Mouse (Mus musculus) 416B (cell line): ENCODE measurements around the gene Pdk2.

ENCODE experiments used
- DNase-seq: peaks from one replicate; pipeline ENCODE4 v3.0.0; 2011; ENCODE audit warnings: low read depth

The Pdk2 gene

DNA sequence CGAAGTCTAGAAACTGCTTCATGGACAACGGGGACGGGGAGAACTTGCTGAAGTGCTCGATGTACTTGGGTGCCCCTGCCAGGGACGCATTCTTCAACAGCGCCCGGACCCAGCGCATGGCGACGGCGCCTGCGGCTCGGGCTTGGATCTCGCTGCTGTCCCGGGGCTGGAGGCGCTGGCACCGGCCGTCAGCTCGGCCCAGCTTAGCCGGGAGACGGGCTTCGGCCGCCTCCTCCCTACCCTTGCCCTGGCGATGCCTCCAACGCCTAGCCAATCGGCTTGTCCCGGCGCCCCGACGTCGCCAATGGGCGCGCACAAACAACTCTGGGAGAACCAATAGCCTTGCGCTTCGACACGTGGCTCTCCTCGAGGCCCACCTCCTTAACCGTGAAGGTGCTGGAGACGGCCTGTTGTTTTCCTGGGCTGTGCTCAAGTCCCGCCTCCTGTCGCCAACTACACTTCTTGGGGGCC lies at the start of gene Pdk2:
Pdk2 (minus strand) TSS at position 216 of the 471 bp plus-strand sequence.
- DNase-seq = no peak

DNA sequence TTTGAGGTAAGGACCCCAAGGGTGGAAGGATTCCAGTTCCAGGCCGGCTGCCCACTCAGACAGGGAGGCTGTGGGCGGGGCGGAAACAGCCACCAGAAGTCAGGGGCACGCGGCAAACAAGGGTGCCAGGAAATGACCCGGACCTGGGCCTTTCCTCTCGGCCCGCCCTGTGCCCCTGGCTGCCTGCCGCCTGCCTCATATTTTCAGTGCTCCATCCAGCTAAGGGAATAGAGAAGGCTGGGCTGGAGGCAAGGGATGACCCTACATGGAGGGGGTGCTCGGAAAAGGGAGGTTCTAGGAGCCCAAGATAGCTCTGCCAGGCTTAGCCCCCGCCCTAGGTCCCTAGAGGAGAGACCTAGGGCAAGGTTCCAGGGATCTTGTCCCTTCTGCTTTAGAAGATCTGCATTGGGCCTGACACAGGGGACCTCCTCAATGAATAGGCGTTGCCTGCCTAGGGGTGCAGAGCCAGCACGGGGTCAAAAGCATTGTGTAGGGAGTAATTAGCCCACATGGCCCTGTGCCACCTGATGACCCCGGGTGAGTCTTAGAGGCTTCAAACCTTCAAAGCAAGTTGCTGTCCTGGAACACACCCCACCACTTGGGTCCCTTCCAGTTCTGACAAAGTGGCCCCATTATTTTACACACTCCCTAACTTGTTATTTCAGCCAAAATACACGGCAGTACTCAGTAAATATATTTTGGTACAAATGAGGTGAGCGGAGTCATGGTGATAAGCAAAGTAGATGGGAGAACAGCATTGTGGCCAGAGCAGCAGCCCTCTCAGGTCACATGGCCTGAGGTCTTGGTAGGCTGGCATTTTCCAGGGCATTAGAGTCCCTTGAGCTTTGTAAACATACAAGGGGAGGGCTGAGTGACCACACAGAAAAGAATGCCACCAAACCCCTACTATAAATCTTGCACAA lies 48.0 kb upstream of the Pdk2 start:
- DNase-seq = no peak

GRCm38 (mm10) chr11:95088286-95088685 lies 47.1 kb upstream of the Pdk2 start:
- DNase-seq = no peak

- no peak for DNase-seq
These were observed 46.4 kb upstream of the Pdk2 start for GRCm38 (mm10) chr11:95087301-95088228.

GRCm38 (mm10) chr11:95086229-95086628 lies 45.1 kb upstream of the Pdk2 start:
- DNase-seq = peak; percentile 40

- DNase-seq = peak; percentile 10
These were observed 44.6 kb upstream of the Pdk2 start for GRCm38 (mm10) chr11:95085710-95086109.

GRCm38 (mm10) chr11:95084811-95085382 lies 43.7 kb upstream of the Pdk2 start:
- DNase-seq = no peak

- DNase-seq = no peak
These were observed 43.0 kb upstream of the Pdk2 start for GRCm38 (mm10) chr11:95084175-95084574.

- DNase-seq = peak; percentile 18
These were observed 41.7 kb upstream of the Pdk2 start for GRCm38 (mm10) chr11:95082896-95083295.

- no peak for DNase-seq
These were observed 39.6 kb upstream of the Pdk2 start for GRCm38 (mm10) chr11:95080783-95081182.

- DNase-seq = no peak
These were observed 38.2 kb upstream of the Pdk2 start for GRCm38 (mm10) chr11:95079256-95079875.

- peak; percentile 80 for DNase-seq
These were observed 36.8 kb upstream of the Pdk2 start for GRCm38 (mm10) chr11:95077956-95078355.

GRCm38 (mm10) chr11:95076536-95077111 lies 35.5 kb upstream of the Pdk2 start, which contains the start of gene Itga3:
Itga3 (minus strand) TSS chr11:95076801.
- no peak for DNase-seq

DNA sequence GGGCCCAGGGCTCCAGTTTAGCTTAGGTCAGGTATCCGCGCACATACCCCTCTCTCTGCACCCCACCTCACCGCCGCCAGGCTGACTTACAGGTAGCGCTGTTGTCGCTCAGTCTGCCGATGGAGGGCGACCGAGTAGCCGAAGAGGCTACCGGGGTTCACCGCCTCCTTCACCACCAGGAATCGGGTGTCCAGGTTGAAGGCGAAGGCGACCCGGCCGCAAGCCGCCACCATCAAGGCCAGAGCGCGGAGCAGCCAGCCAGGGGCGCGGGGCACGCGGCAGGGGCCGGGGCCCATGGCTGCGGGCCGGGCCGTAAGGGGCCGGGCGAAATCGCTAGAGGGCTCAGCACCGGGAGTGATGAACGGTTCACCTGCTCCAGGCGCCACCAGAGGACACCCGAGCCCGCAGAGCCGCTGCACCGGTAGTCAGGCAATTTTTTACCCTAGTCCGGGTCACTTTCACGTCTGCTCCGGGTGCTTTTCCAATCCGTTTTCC lies 34.9 kb upstream of the Pdk2 start:
- DNase-seq = no peak

DNA sequence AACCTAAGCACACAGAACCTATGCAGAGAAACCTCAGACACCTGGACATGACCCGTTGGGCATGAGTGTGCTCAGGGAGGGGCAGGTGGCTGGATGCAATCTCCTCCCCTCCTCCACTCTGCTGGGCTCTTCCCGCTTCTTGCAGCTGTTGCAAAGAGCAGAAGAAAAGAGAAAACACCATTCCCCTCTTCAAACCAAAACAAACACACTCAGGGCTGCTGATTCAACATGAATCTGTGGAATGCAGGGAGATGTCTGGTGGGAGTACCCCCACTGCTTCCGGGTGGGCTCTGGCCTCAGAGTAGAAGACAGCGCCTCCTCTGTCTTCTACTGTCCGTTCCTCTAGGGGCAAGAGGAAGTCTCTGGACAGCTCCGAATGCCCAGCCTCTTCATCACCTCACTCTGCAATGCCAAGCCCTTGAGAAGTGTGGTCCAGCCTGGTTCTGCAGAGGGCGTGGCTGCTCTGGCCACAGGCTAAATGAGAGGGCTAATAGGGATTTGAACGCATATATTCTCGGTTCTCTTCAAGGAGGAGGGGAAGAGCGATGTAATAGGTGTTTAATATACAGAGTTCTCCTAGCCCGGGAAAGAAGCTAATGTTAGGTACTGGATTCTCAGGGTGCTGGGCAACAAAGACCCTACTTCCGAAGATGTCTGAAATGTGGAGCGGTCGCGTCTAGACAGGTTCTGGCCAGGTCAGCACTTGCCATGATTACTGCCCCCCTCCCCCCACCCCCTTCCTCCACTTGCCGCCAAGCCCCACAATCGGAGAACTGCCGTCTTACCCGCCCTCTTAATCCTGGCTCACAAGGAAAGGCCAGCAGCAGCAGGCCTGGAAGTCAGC lies 34.3 kb upstream of the Pdk2 start:
- no peak for DNase-seq

DNA sequence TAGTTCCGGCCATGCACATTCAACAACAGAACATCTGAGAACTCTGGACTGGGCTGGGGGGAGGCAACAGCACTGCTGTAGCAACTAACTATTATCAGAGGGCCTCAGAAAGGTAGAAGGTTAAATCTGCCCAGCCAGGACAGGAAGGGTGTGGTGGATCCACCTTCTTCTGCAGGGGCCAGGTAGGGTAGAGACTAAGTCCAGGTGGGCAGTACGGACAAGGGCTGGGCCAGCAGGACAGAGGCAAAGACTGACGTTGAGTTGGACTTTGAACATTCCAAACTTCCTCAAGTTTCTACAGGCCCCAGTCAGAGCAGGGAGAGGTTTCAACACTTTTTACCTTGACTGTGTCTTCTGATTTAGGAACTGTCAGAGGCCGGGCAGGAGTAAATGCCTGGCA lies 33.5 kb upstream of the Pdk2 start:
- no peak for DNase-seq

DNA sequence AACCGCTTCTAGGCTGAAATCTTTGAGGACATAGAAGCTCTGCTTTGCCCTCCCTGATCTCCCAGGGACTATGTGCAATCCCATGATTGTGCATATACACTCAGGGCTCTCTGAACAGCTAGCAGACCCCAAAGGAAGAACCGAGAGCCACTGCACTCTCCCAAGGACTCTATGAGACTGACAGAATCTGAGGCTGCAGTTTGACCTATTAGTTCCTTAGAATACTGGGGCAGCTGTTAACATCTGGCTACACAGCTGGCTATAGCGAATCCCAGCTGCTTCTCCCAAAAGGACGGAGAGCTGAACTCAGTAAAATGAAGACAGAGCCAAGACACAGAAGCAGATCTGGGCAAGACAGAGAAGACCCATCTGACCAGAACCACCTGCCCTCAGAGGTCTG lies 32.7 kb upstream of the Pdk2 start:
- DNase-seq = no peak

DNA sequence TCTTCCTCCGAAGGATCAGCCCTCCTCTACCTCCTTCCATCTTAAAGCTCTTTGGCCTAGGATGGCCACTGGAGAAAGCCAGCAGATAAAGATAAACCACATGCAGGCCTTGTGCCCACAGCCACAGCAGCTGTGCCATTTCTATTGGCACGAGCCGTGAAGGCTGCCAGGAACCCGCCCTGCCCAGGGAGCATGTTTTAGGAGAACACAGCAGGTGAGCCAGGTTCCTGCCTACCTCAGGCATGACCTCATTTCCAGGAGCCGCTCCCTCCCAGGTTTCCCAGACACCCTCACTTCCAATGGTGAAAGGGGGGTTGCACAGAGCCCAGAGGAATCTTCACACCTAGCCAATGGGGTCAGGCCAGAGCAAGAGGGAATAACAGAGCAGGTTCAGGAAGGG lies 31.6 kb upstream of the Pdk2 start:
- no peak for DNase-seq

GRCm38 (mm10) chr11:95072136-95072535 lies 31.0 kb upstream of the Pdk2 start:
- no peak for DNase-seq

- no peak for DNase-seq
These were observed 30.1 kb upstream of the Pdk2 start for GRCm38 (mm10) chr11:95071266-95071665.
